Mouse (Mus musculus): ENCODE results near the gene Ak7. TPM values are rescaled to one million over a fixed set of nuclear protein-coding genes. Genes with fewer than 3 reads are reported as not detected.

Ak7 gene
- total and polyA plus RNA-seq, 3 experiments, result 0.13 to 0.51 (median 0.24) TPM

- DNase-seq (ENCODE audit: extremely low read depth), result peak; percentile 49
- H3K4me2 ChIP-seq (ENCODE audit: insufficient read depth, low read depth, poor library complexity, severe bottlenecking), result no peak overlapping the region
Observed at GRCm38 (mm10) chr12:105727964-105728363, 22.2 kb downstream of the Ak7 start.

GRCm38 (mm10) chr12:105730851-105731460, 25.2 kb downstream of the Ak7 start:
- Histone ChIP-seq H3K27ac (ENCODE audit: insufficient read depth, low read depth) (no peak overlapping the region), H3K36me3 (replicated peaks in 1 of 2; ENCODE audit: control insufficient read depth in 1 of 2, insufficient read depth in 1 of 2, low read length in 1 of 2) (no peaks in the 10 kb centered on the region), H3K4me2 (ENCODE audit: insufficient read depth, low read depth, poor library complexity, severe bottlenecking) (no peak overlapping the region), H3K79me2 (replicated peaks; ENCODE audit: control insufficient read depth, extremely low read depth, insufficient read depth, poor library complexity, severe bottlenecking) (no peaks in the 10 kb centered on the region), H3K4me1 (ENCODE audit: control insufficient read depth in 1 of 2, insufficient read depth in 2 of 2) (peaks cover 0 to 5% of the 10 kb centered on the region in 2 experiments; a peak in 1 of 4 replicates), H3K9me3 (replicated peaks; ENCODE audit: low read length) (no peaks in the 10 kb centered on the region), H3K27me3 (replicated peaks) (no peaks in the 10 kb centered on the region), H3K4me3 (replicated peaks in 1 of 3; ENCODE audit: low read depth in 2 of 3, low read length in 2 of 3, poor library complexity in 1 of 3) (no peak overlapping the region), H3K9ac (ENCODE audit: insufficient read depth, low read depth) (no peak overlapping the region)
- dilution Hi-C loops (cut with MboI; ENCODE audit: extremely low pct_ligation_motif_present, extremely low pct_unique_long_range_greater_than_20kb, low sequenced_read_pairs), result no loop called here
- TF ChIP-seq TCF12 (IDR thresholded peaks at IDR 0.05; ENCODE audit: low read depth, low read length), result no peak
- TF ChIP-seq RAD21 (IDR thresholded peaks at IDR 0.05; ENCODE audit: low read depth, low read length), result no peak
- TF ChIP-seq CTCF (conservative IDR thresholded peaks at IDR 0.05 in 1 of 2, IDR thresholded peaks at IDR 0.05 in 1 of 2; ENCODE audit: low read depth in 2 of 2, low read length in 2 of 2), result no peak
- TF ChIP-seq MAZ (IDR thresholded peaks at IDR 0.05; ENCODE audit: low read depth, low read length), result no peak
- DNase-seq (ENCODE audit: extremely low read depth), result no peak
- in situ Hi-C loops (cut with MboI; ENCODE audit: low pct_ligation_motif_present, low pct_unique_long_range_greater_than_20kb, low sequenced_read_pairs), result no loop called here

More at GRCm38 (mm10) chr12:105727964-105728363, 22.2 kb downstream of the Ak7 start:
- H3K27ac ChIP-seq (ENCODE audit: insufficient read depth, low read depth), result no peak overlapping the region
- H3K9me3 ChIP-seq (replicated peaks; ENCODE audit: low read length), result no peaks in the 10 kb centered on the region
- no peaks in the 10 kb centered on the region for H3K27me3 ChIP-seq (replicated peaks)
- H3K9ac ChIP-seq (ENCODE audit: insufficient read depth, low read depth), result no peak overlapping the region
- in situ Hi-C loops (cut with MboI; ENCODE audit: low pct_ligation_motif_present, low pct_unique_long_range_greater_than_20kb, low sequenced_read_pairs), result loop anchor here (10.0 kb wide), 1 partner anchor 233 kb away; no protein-coding TSS in a partner anchor
- H3K4me3 ChIP-seq (replicated peaks in 1 of 3; ENCODE audit: low read depth in 2 of 3, low read length in 2 of 3, poor library complexity in 1 of 3), result no peak overlapping the region
- peaks cover 6 to 19% of the 10 kb centered on the region in 2 experiments; a peak in 3 of 4 replicates for H3K4me1 ChIP-seq (ENCODE audit: control insufficient read depth in 1 of 2, insufficient read depth in 2 of 2)
- dilution Hi-C loops (cut with MboI; ENCODE audit: extremely low pct_ligation_motif_present, extremely low pct_unique_long_range_greater_than_20kb, low sequenced_read_pairs), result no loop called here
- H3K36me3 ChIP-seq (replicated peaks in 1 of 2; ENCODE audit: control insufficient read depth in 1 of 2, insufficient read depth in 1 of 2, low read length in 1 of 2), result no peaks in the 10 kb centered on the region
- TF ChIP-seq ZMIZ1 (IDR thresholded peaks at IDR 0.05; ENCODE audit: low read depth, low read length) (no peak), CTCF (conservative IDR thresholded peaks at IDR 0.05 in 1 of 2, IDR thresholded peaks at IDR 0.05 in 1 of 2; ENCODE audit: low read depth in 2 of 2, low read length in 2 of 2) (peak; percentile 38 to 58), IRF4 (IDR thresholded peaks at IDR 0.05; ENCODE audit: low read depth, low read length) (peak; percentile 81), RAD21 (IDR thresholded peaks at IDR 0.05; ENCODE audit: low read depth, low read length) (peak; percentile 27), ZNF384 (IDR thresholded peaks at IDR 0.05; ENCODE audit: low read depth, low read length) (peak; percentile 94)
- no peaks in the 10 kb centered on the region for H3K79me2 ChIP-seq (replicated peaks; ENCODE audit: control insufficient read depth, extremely low read depth, insufficient read depth, poor library complexity, severe bottlenecking)

GRCm38 (mm10) chr12:105733370-105734159, 27.8 kb downstream of the Ak7 start:
- TF ChIP-seq ELF1 (IDR thresholded peaks at IDR 0.05; ENCODE audit: low read depth, low read length), result no peak
- no peak for TF ChIP-seq POLR2AphosphoS2 (IDR thresholded peaks at IDR 0.05; ENCODE audit: low read depth, low read length)
- no peak for TF ChIP-seq MAZ (IDR thresholded peaks at IDR 0.05; ENCODE audit: low read depth, low read length)
- no peak for TF ChIP-seq RCOR1 (conservative IDR thresholded peaks at IDR 0.05; ENCODE audit: low read depth, low read length)
- no peak for TF ChIP-seq SMC3 (IDR thresholded peaks at IDR 0.05; ENCODE audit: low read depth, low read length)
- no peak for TF ChIP-seq ZNF384 (IDR thresholded peaks at IDR 0.05; ENCODE audit: low read depth, low read length)
- TF ChIP-seq SIN3A (IDR thresholded peaks at IDR 0.05; ENCODE audit: low read length), result no peak
- no peak for TF ChIP-seq POLR2A (IDR thresholded peaks at IDR 0.05; ENCODE audit: low read depth, low read length)
- no peak for TF ChIP-seq GABPA (IDR thresholded peaks at IDR 0.05; ENCODE audit: insufficient replicate concordance, low read depth, low read length)
- no peak for TF ChIP-seq UBTF (IDR thresholded peaks at IDR 0.05; ENCODE audit: low read depth, low read length)
- in situ Hi-C loops (cut with MboI; ENCODE audit: low pct_ligation_motif_present, low pct_unique_long_range_greater_than_20kb, low sequenced_read_pairs), result no loop called here
- H3K9ac ChIP-seq (ENCODE audit: insufficient read depth, low read depth), result no peak overlapping the region
- no peaks in the 10 kb centered on the region for H3K27me3 ChIP-seq (replicated peaks)
- H3K27ac ChIP-seq (ENCODE audit: insufficient read depth, low read depth), result no peak overlapping the region
- H3K79me2 ChIP-seq (replicated peaks; ENCODE audit: control insufficient read depth, extremely low read depth, insufficient read depth, poor library complexity, severe bottlenecking), result no peaks in the 10 kb centered on the region
- no peaks in the 10 kb centered on the region for H3K36me3 ChIP-seq (replicated peaks in 1 of 2; ENCODE audit: control insufficient read depth in 1 of 2, insufficient read depth in 1 of 2, low read length in 1 of 2)
- dilution Hi-C loops (cut with MboI; ENCODE audit: extremely low pct_ligation_motif_present, extremely low pct_unique_long_range_greater_than_20kb, low sequenced_read_pairs), result no loop called here
- no peak overlapping the region; the same call in 1 of the 2 replicates for H3K4me2 ChIP-seq (ENCODE audit: insufficient read depth, low read depth, poor library complexity, severe bottlenecking)
- H3K4me1 ChIP-seq (ENCODE audit: control insufficient read depth in 1 of 2, insufficient read depth in 2 of 2), result peaks cover 0 to 5% of the 10 kb centered on the region in 2 experiments; a peak in 1 of 4 replicates
- H3K4me3 ChIP-seq (replicated peaks in 1 of 3; ENCODE audit: low read depth in 2 of 3, low read length in 2 of 3, poor library complexity in 1 of 3), result no peak overlapping the region
- no peaks in the 10 kb centered on the region for H3K9me3 ChIP-seq (replicated peaks; ENCODE audit: low read length)
- DNase-seq (ENCODE audit: extremely low read depth), result no peak
